Mouse (Mus musculus): ENCODE measurements at regions not wholly inside any gene's neighbourhood (a gene's known extent, or its start where the extent isn't known, plus 50 kb on each side); places are given as distances from the start of the nearest gene placed in this dataset.
"Not testable (repeated sequence)": the region's sequence is repeated elsewhere in the genome, so short reads cannot be mapped to it uniquely, and the experiment has no call there.

DNA sequence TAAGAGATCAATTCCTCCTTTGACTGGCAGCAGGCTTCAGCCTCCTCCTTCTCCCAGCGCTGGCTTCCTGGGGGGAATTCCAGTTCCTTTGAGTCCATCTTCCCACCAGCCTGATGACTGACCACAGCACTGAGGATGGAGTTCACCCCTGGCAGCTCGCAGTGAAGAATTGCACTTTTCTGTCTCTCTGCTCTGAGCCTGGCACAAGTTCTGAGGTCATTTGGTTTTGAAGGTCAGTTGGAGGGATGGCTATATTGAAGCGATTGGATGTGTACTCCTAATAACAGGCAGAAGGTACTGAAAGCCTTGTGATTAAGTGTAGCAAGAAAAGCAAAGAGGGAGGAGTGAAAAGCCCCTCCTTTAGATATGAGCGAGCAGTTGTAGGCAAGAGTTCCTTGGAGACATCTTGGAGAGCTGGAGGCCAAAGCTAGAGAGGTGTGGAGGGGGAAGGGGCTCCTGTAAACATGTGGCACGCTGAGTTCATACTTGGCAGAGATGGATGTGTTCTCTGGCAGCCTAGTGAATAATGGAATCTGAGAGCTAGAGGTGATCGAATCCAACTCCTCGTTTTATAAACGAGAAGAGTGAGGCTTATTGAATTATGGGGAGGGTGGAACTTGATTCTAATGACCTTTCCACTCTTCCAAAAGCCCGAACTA is 77.1 kb upstream of the Dyrk2 start:
- H3K4me3 ChIP-seq: no peak overlapping the region
- no peaks in the 10 kb centered on the region for H3K9me3 ChIP-seq (replicated peaks)
- DNase-seq (ENCODE audit: low spot score): no peak
- H3K4me1 ChIP-seq: no peaks in the 10 kb centered on the region
- no peaks in the 10 kb centered on the region for H3K36me3 ChIP-seq
- H3K27ac ChIP-seq: no peak overlapping the region
- WGBS: 77% methylated on average over 9 of the region's 9 CpGs
- H3K27me3 ChIP-seq (ENCODE audit: low read depth, poor library complexity, severe bottlenecking): no peaks in the 10 kb centered on the region

DNA sequence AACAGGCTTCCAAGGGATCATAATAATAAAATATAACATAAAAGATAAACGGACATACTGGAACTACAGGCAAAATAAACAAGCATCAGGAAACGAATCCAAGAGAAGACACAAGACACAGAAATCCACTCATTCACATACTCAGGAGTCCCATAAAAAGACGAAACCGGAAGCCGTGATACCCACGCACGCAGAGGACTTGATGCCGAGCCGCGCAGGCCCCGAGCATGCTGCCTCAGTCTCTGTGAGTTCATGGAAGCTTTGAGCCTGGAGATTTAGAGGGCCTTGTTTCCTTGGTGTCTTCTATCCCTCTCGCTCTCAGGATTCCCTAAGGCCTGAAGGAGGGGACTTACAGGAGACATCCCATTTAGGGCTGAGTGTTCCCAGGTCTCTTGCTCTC is 57.3 kb upstream of the Dyrk2 start:
- Histone ChIP-seq H3K4me1 (peaks cover 6% of the 10 kb centered on the region), H3K4me3 (no peak overlapping the region), H3K9me3 (replicated peaks) (no peaks in the 10 kb centered on the region; the same call in 1 of the 2 replicates), H3K27ac (no peak overlapping the region), H3K27me3 (ENCODE audit: low read depth, poor library complexity, severe bottlenecking) (no peaks in the 10 kb centered on the region), H3K36me3 (no peaks in the 10 kb centered on the region)
- 93% methylated on average over 12 of the region's 12 CpGs for WGBS
- DNase-seq (ENCODE audit: low spot score): no peak

DNA sequence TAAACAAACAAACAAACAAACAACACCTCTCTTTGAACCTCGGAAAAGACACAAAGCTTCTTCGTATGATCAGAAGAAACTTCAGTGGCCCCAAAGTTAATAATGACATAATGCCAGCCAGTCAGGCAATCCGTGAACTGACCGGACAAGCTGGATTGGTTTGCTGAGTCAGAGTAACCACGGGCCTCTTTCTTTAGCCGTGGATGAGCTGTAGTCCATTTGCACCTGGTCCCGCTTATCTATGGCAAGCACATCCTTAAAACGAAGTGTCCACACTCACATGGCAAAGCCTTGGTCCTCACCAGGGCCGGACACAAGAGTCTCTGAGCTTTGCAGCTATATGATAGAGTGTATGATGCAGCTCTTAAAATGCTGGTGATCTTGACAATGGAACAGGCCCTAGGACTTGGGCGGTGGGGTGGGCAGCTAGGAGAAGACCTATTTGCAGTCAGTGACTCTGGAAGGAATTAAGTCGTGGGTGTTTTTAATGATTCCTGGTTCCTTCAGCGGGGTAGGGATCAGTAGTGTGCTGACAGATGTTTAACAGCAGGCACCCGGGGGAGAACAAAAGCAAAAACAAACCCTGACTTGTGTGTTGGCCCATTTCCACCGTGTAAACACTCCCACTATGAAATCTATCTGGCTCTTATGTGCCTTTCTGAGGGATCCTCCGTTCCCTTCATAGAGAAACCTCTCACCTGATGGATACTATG is 53.6 kb upstream of the Dyrk2 start:
- Histone ChIP-seq H3K27ac (no peak overlapping the region), H3K9me3 (replicated peaks) (no peaks in the 10 kb centered on the region), H3K4me1 (peaks cover 6% of the 10 kb centered on the region), H3K36me3 (no peaks in the 10 kb centered on the region), H3K27me3 (ENCODE audit: low read depth, poor library complexity, severe bottlenecking) (no peaks in the 10 kb centered on the region), H3K4me3 (no peak overlapping the region)
- WGBS: 71% methylated on average over 15 of the region's 15 CpGs
- DNase-seq (ENCODE audit: low spot score): no peak

DNA sequence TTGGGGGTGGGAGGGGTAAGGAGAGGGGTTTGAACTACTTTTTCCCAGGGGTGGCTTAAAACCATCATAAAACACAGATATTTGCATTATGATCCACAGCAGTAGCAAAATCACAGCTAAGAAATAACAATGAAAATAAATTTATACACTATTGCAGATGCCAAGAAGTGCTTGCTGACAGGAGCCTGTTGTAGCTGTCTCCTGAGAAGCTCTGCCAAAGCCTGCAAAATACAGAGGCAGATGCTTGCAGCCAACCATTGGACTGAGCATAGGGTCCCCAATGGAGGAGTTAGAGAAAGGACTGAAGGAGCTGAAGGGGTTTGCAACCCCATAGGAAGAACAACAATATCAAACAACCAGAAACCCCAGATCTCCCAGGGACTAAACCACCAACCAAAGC is 52.1 kb upstream of the Dyrk2 start:
- DNase-seq (ENCODE audit: low spot score); H3K27ac ChIP-seq; H3K9me3 ChIP-seq (replicated peaks); H3K27me3 ChIP-seq (ENCODE audit: low read depth, poor library complexity, severe bottlenecking); H3K4me3 ChIP-seq; H3K4me1 ChIP-seq; H3K36me3 ChIP-seq: not testable (repeated sequence)

Measured in limb, embryonic 10.5 days (tissue).